Mouse (Mus musculus): ENCODE results near the gene Skap1. TPM values are rescaled to one million over a fixed set of nuclear protein-coding genes. Genes with fewer than 3 reads are reported as not detected.

Skap1 gene
- polyA plus RNA-seq, 1 experiment from 2014 or later = 0.23 TPM

DNA sequence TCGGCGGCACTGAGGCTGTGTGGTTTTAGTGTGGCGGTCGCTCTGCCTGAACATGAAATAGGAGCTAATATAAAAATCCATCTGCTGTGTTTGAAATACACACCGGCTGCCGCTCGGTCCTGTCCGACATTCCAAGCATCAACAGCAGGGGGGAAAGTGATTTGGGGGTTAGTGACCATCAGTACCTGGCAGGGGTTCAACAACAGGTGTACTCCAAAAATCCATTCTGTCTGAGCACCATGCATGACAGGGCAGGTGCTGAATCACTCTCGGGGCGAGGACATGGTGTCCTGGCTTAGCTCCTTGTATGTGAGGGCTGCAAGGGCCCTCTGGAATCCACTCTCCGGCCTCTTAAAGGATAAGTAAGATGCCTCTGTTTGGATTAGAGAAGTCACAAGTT, 272.0 kb downstream of the Skap1 start:
- H3K9ac ChIP-seq (ENCODE audit: low read length) = 0 out of 2 replicates have a peak overlapping the region, but pooled peaks have one; percentile 68
- H3K4me3 ChIP-seq (ENCODE audit: control insufficient read depth in 1 of 2, insufficient read depth in 1 of 2, low read depth in 1 of 2, low read length in 2 of 2) = peak overlapping the region; percentile 27 to 44
- ATAC-seq (ENCODE audit: insufficient number of reproducible peaks, insufficient read depth, low FRiP score, low read depth) = no peak
- H3K27ac ChIP-seq (replicated peaks in 1 of 2; ENCODE audit: control insufficient read depth in 1 of 2, insufficient read depth in 1 of 2, low read depth in 2 of 2, low read length in 2 of 2) = no peak overlapping the region
- H3K9me3 ChIP-seq (ENCODE audit: control insufficient read depth, low read length) = no peaks in the 10 kb centered on the region
- no peaks in the 10 kb centered on the region for H3K36me3 ChIP-seq (ENCODE audit: control insufficient read depth, insufficient read depth, low read length)
- H3K27me3 ChIP-seq (ENCODE audit: control insufficient read depth, insufficient read depth, low read length) = peaks cover 16% of the 10 kb centered on the region; the same call in 1 of the 2 replicates
- H3K4me2 ChIP-seq (ENCODE audit: low read length) = peak overlapping the region; percentile 65
- peaks cover 5 to 6% of the 10 kb centered on the region in 2 experiments; a peak in 2 of 4 replicates for H3K4me1 ChIP-seq (ENCODE audit: control insufficient read depth in 2 of 2, insufficient read depth in 2 of 2, low read length in 2 of 2)
- WGBS = 14% methylated on average over 11 of the region's 11 CpGs

DNA sequence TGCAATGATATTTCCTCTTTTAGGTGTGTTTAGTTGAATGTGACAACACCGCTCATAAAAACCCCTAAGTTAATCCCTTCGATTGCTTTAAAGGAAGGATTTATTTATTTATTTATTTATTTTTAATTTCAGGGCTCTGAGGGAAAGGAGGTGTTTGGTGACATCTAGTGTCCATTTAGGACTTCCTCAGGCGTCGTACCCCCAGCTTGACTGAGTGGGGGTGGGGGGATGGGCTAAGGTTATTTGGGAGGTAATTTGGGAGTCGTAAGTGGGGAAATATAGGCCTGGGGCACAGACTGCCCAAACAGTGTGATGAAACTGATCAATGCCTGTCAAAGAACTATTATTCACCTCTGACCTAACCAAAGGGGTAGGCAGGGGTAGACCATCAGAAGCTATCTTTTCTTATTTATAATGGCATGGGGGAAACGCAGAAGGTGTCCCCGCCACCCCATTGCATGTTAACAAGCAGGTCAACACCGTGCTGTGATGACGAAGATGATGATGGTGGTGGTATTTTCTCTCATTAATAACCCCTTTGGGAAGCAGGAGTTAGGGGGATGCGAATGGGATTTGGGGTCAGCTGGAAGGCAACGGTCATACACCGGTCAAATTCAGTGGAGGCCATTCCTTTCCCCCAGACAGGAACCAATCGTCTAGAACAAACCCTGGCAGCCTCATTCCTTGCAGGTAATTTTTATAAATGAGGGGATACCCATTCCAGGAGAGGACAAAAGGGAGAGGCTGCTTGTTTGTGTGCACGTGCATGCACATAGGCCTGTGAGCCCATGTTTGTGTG, 273.5 kb downstream of the Skap1 start:
- Histone ChIP-seq H3K9me3 (ENCODE audit: control insufficient read depth, low read length) (no peaks in the 10 kb centered on the region), H3K4me2 (ENCODE audit: low read length) (no peak overlapping the region), H3K4me1 (ENCODE audit: control insufficient read depth in 2 of 2, insufficient read depth in 2 of 2, low read length in 2 of 2) (peaks cover 5 to 6% of the 10 kb centered on the region in 2 experiments; a peak in 2 of 4 replicates), H3K9ac (ENCODE audit: low read length) (no peak overlapping the region), H3K4me3 (ENCODE audit: control insufficient read depth in 1 of 2, insufficient read depth in 1 of 2, low read depth in 1 of 2, low read length in 2 of 2) (no peak overlapping the region), H3K27ac (replicated peaks in 1 of 2; ENCODE audit: control insufficient read depth in 1 of 2, insufficient read depth in 1 of 2, low read depth in 2 of 2, low read length in 2 of 2) (no peak overlapping the region), H3K36me3 (ENCODE audit: control insufficient read depth, insufficient read depth, low read length) (no peaks in the 10 kb centered on the region), H3K27me3 (ENCODE audit: control insufficient read depth, insufficient read depth, low read length) (peaks cover 21% of the 10 kb centered on the region)
- no peak for ATAC-seq (ENCODE audit: insufficient number of reproducible peaks, insufficient read depth, low FRiP score, low read depth)
- 77% methylated on average over 14 of the region's 14 CpGs for WGBS

DNA sequence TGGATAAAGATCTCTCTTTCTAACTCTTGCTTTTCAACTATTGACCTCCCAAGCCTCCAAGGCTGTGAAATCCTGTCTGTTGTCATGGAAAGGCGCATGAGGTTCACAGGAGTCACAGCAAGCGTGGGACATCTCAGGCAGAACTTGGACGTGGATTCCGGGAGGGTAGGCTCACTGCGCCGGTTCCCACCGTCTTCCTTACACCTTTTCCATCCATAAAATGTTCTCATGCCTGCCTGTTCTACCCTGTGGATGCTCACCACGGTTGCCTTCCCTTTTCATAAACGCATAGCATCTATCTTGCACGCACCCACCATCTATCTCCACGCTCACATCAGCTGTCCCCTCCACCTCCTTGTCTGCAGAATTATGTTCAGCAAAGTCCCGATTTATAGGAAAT, 276.4 kb downstream of the Skap1 start:
- WGBS = 74% methylated on average over 12 of the region's 12 CpGs
- Histone ChIP-seq H3K36me3 (ENCODE audit: control insufficient read depth, insufficient read depth, low read length) (no peaks in the 10 kb centered on the region), H3K4me3 (ENCODE audit: control insufficient read depth in 1 of 2, insufficient read depth in 1 of 2, low read depth in 1 of 2, low read length in 2 of 2) (no peak overlapping the region), H3K27me3 (ENCODE audit: control insufficient read depth, insufficient read depth, low read length) (peaks cover 27% of the 10 kb centered on the region), H3K4me1 (ENCODE audit: control insufficient read depth in 2 of 2, insufficient read depth in 2 of 2, low read length in 2 of 2) (peaks cover 3 to 6% of the 10 kb centered on the region in 2 experiments; a peak in 2 of 4 replicates), H3K27ac (replicated peaks in 1 of 2; ENCODE audit: control insufficient read depth in 1 of 2, insufficient read depth in 1 of 2, low read depth in 2 of 2, low read length in 2 of 2) (no peak overlapping the region), H3K4me2 (ENCODE audit: low read length) (no peak overlapping the region), H3K9ac (ENCODE audit: low read length) (no peak overlapping the region), H3K9me3 (ENCODE audit: control insufficient read depth, low read length) (no peaks in the 10 kb centered on the region)
- ATAC-seq (ENCODE audit: insufficient number of reproducible peaks, insufficient read depth, low FRiP score, low read depth) = no peak

DNA sequence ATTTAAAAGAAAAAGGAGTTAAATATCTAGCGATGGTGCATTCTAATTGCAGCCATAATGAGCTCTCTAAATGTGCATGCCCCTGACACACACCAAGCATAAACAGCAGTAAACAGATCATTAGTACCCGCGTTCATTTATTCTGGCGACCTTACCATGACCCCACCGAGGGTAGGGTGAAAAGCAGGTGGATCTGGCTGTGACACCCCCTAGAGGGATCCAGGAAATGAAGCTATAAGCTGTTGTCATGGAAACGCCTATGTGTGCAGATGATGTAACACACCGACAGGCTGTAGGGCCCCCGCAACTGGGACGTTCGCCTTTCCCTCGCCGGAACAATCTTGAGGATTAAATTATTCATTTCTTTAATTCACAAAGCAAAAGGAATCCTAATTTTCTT, 277.6 kb downstream of the Skap1 start:
- Histone ChIP-seq H3K27ac (replicated peaks in 1 of 2; ENCODE audit: control insufficient read depth in 1 of 2, insufficient read depth in 1 of 2, low read depth in 2 of 2, low read length in 2 of 2) (no peak overlapping the region), H3K27me3 (ENCODE audit: control insufficient read depth, insufficient read depth, low read length) (peaks cover 27% of the 10 kb centered on the region), H3K4me2 (ENCODE audit: low read length) (no peak overlapping the region), H3K9ac (ENCODE audit: low read length) (no peak overlapping the region), H3K4me1 (ENCODE audit: control insufficient read depth in 2 of 2, insufficient read depth in 2 of 2, low read length in 2 of 2) (no peaks in the 10 kb centered on the region), H3K4me3 (ENCODE audit: control insufficient read depth in 1 of 2, insufficient read depth in 1 of 2, low read depth in 1 of 2, low read length in 2 of 2) (no peak overlapping the region), H3K36me3 (ENCODE audit: control insufficient read depth, insufficient read depth, low read length) (no peaks in the 10 kb centered on the region), H3K9me3 (ENCODE audit: control insufficient read depth, low read length) (no peaks in the 10 kb centered on the region)
- 49% methylated on average over 12 of the region's 12 CpGs for WGBS
- ATAC-seq (ENCODE audit: insufficient number of reproducible peaks, insufficient read depth, low FRiP score, low read depth) = no peak

DNA sequence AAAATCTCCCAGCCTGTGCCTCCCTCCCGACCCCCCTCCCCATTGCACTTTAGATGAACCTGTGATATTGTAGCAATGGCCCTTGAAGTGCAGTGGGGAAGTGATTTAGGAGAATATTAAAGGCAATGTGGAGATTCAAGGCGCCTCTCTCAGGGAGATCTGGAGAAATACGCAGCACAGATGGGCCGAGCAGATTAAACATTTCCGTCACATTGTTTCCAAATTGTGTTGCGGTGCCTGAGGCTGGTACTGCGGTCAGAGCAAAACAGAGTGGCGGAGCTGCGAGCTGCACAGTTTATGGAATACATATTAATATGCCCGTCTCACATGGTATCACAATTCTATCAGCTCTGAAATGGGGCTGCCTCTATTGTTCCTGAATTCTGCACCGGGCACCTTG, 278.6 kb downstream of the Skap1 start:
- H3K4me3 ChIP-seq (ENCODE audit: control insufficient read depth in 1 of 2, insufficient read depth in 1 of 2, low read depth in 1 of 2, low read length in 2 of 2) = no peak overlapping the region
- no peak overlapping the region for H3K9ac ChIP-seq (ENCODE audit: low read length)
- H3K27ac ChIP-seq (replicated peaks in 1 of 2; ENCODE audit: control insufficient read depth in 1 of 2, insufficient read depth in 1 of 2, low read depth in 2 of 2, low read length in 2 of 2) = no peak overlapping the region
- peaks cover 23% of the 10 kb centered on the region for H3K27me3 ChIP-seq (ENCODE audit: control insufficient read depth, insufficient read depth, low read length)
- ATAC-seq (ENCODE audit: insufficient number of reproducible peaks, insufficient read depth, low FRiP score, low read depth) = no peak
- no peaks in the 10 kb centered on the region for H3K36me3 ChIP-seq (ENCODE audit: control insufficient read depth, insufficient read depth, low read length)
- no peak overlapping the region for H3K4me2 ChIP-seq (ENCODE audit: low read length)
- H3K4me1 ChIP-seq (ENCODE audit: control insufficient read depth in 2 of 2, insufficient read depth in 2 of 2, low read length in 2 of 2) = no peaks in the 10 kb centered on the region
- WGBS = 77% methylated on average over 11 of the region's 11 CpGs
- no peaks in the 10 kb centered on the region for H3K9me3 ChIP-seq (ENCODE audit: control insufficient read depth, low read length)

DNA sequence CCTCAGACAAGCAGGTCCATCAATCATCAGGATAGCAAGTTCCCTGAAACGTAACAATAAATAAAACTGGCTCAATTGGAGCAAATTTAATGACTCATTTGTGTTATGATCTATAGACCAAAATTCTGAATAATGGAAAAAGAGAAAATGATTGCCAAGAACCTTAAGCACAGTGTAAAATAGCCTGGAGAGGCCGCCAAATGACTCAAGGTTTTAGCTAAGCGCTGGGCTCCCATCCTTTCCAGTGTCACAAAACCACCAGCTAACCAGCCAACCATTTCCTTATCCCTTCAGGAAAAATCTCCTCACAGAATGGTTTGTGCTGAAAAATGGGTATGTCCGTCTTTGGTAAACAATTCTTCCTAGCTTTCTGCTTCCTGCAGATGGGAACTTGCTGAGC, 279.5 kb downstream of the Skap1 start:
- Histone ChIP-seq H3K4me3 (ENCODE audit: control insufficient read depth in 1 of 2, insufficient read depth in 1 of 2, low read depth in 1 of 2, low read length in 2 of 2) (no peak overlapping the region), H3K4me1 (ENCODE audit: control insufficient read depth in 2 of 2, insufficient read depth in 2 of 2, low read length in 2 of 2) (no peaks in the 10 kb centered on the region), H3K9ac (ENCODE audit: low read length) (no peak overlapping the region), H3K9me3 (ENCODE audit: control insufficient read depth, low read length) (no peaks in the 10 kb centered on the region), H3K27me3 (ENCODE audit: control insufficient read depth, insufficient read depth, low read length) (peaks cover 23% of the 10 kb centered on the region), H3K27ac (replicated peaks in 1 of 2; ENCODE audit: control insufficient read depth in 1 of 2, insufficient read depth in 1 of 2, low read depth in 2 of 2, low read length in 2 of 2) (no peak overlapping the region), H3K36me3 (ENCODE audit: control insufficient read depth, insufficient read depth, low read length) (no peaks in the 10 kb centered on the region), H3K4me2 (ENCODE audit: low read length) (no peak overlapping the region)
- WGBS = 78% methylated on average over 4 of the region's 4 CpGs
- no peak for ATAC-seq (ENCODE audit: insufficient number of reproducible peaks, insufficient read depth, low FRiP score, low read depth)

DNA sequence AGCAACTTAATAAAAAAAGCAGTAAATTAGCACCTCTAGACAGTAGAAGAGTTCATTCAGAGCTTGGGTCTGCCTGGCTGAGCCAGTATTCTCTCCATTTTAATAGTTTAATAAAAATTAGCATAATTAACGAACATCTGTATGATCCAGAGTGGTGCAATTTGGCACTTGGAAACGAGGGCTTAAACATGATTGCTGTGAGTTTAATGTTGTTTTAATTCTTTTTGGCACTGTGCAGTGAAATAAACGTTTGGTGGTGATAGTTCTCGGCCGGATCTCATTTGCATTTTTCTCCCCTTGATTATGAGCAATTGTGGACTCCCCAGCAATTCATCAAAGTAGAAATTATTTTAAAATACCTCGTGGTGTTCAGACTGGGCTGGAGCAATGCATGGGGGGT, 282.3 kb downstream of the Skap1 start:
- WGBS = 64% methylated on average over 6 of the region's 6 CpGs
- ATAC-seq (ENCODE audit: insufficient number of reproducible peaks, insufficient read depth, low FRiP score, low read depth) = no peak
- no peaks in the 10 kb centered on the region for H3K36me3 ChIP-seq (ENCODE audit: control insufficient read depth, insufficient read depth, low read length)
- H3K27ac ChIP-seq (replicated peaks in 1 of 2; ENCODE audit: control insufficient read depth in 1 of 2, insufficient read depth in 1 of 2, low read depth in 2 of 2, low read length in 2 of 2) = no peak overlapping the region
- no peak overlapping the region for H3K9ac ChIP-seq (ENCODE audit: low read length)
- no peaks in the 10 kb centered on the region for H3K4me1 ChIP-seq (ENCODE audit: control insufficient read depth in 2 of 2, insufficient read depth in 2 of 2, low read length in 2 of 2)
- H3K9me3 ChIP-seq (ENCODE audit: control insufficient read depth, low read length) = no peaks in the 10 kb centered on the region
- peaks cover 18% of the 10 kb centered on the region for H3K27me3 ChIP-seq (ENCODE audit: control insufficient read depth, insufficient read depth, low read length)
- no peak overlapping the region for H3K4me3 ChIP-seq (ENCODE audit: control insufficient read depth in 1 of 2, insufficient read depth in 1 of 2, low read depth in 1 of 2, low read length in 2 of 2)
- no peak overlapping the region for H3K4me2 ChIP-seq (ENCODE audit: low read length)

DNA sequence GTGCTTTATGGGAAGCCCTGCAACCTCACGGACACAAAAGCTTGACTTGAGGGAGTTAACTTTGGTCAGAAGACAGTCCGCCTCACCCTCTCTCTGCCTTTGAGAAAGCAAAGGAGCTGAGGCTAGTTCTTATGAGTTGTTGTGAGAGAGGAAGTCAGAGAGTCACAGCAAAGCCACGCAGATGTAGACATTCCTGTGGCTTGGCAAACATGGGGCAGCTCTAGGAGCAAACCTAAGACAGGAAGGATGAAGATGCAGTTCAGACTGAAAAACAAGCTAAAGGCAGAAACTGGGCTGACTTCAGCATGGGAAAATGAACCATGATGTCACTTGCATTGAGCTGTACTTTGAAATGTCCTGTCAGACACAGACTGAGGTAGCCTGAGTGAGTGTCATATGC, 283.2 kb downstream of the Skap1 start:
- peaks cover 12% of the 10 kb centered on the region for H3K27me3 ChIP-seq (ENCODE audit: control insufficient read depth, insufficient read depth, low read length)
- H3K9ac ChIP-seq (ENCODE audit: low read length) = no peak overlapping the region
- no peak overlapping the region for H3K27ac ChIP-seq (replicated peaks in 1 of 2; ENCODE audit: control insufficient read depth in 1 of 2, insufficient read depth in 1 of 2, low read depth in 2 of 2, low read length in 2 of 2)
- no peaks in the 10 kb centered on the region for H3K4me1 ChIP-seq (ENCODE audit: control insufficient read depth in 2 of 2, insufficient read depth in 2 of 2, low read length in 2 of 2)
- H3K9me3 ChIP-seq (ENCODE audit: control insufficient read depth, low read length) = no peaks in the 10 kb centered on the region
- WGBS = 70% methylated on average over 3 of the region's 3 CpGs
- no peak overlapping the region for H3K4me3 ChIP-seq (ENCODE audit: control insufficient read depth in 1 of 2, insufficient read depth in 1 of 2, low read depth in 1 of 2, low read length in 2 of 2)
- ATAC-seq (ENCODE audit: insufficient number of reproducible peaks, insufficient read depth, low FRiP score, low read depth) = no peak
- no peak overlapping the region for H3K4me2 ChIP-seq (ENCODE audit: low read length)
- H3K36me3 ChIP-seq (ENCODE audit: control insufficient read depth, insufficient read depth, low read length) = no peaks in the 10 kb centered on the region
